Mouse (Mus musculus) midbrain, embryonic 15.5 days (tissue): ENCODE results near the gene Sacs. TPM values are rescaled to one million over a fixed set of nuclear protein-coding genes. Genes with fewer than 3 reads are reported as not detected.
"Not testable (repeated sequence)": the region's sequence is repeated elsewhere in the genome, so short reads cannot be mapped to it uniquely, and the experiment has no call there.

ENCODE experiments used
- ATAC-seq: fragments of 200-750 bp; cut with Nextera tagmentation; replicated peaks from 2 replicates; pipeline ENCODE4 v1.8.0; 2017; ENCODE audit warnings: moderate TSS enrichment
- H3K27ac ChIP-seq: fragments of 300-500 bp; sonication (generic); 2 replicates; pipeline ENCODE4 v1.5.1; 2015; ENCODE audit warnings: mild to moderate bottlenecking, inconsistent platforms
- H3K27me3 ChIP-seq: fragments of 300-500 bp; sonication (generic); replicated peaks from 2 replicates; pipeline ENCODE4 v1.6.1; 2015; ENCODE audit warnings: inconsistent platforms
- H3K36me3 ChIP-seq: fragments of 300-500 bp; sonication (generic); replicated peaks from 2 replicates; pipeline ENCODE4 v1.6.1; 2015; ENCODE audit warnings: inconsistent platforms
- H3K4me1 ChIP-seq: fragments of 300-500 bp; sonication (generic); 2 replicates; pipeline ENCODE4 v1.6.1; 2015; ENCODE audit warnings: inconsistent platforms
- H3K4me2 ChIP-seq: fragments of 300-500 bp; sonication (generic); 2 replicates; pipeline ENCODE4 v1.6.1; 2015; ENCODE audit warnings: inconsistent platforms, mild to moderate bottlenecking, moderate library complexity
- H3K4me3 ChIP-seq: fragments of 300-500 bp; sonication (generic); 2 replicates; pipeline ENCODE4 v1.5.1; 2015; ENCODE audit warnings: mild to moderate bottlenecking, inconsistent platforms
- H3K9ac ChIP-seq: fragments of 300-500 bp; sonication (generic); 2 replicates; pipeline ENCODE4 v1.6.1; 2015; ENCODE audit warnings: mild to moderate bottlenecking, inconsistent platforms
- H3K9me3 ChIP-seq: fragments of 300-500 bp; sonication (generic); 2 replicates; pipeline ENCODE4 v1.6.1; 2016; ENCODE audit warnings: inconsistent platforms
- WGBS: fragments of 180-500 bp; shearing (Covaris S2); methylation state at CpG from one replicate; pipeline ENCODE4 v1.1.7; 2015; ENCODE audit warnings: mixed read lengths; 5-methylcytosine and 5-hydroxymethylcytosine counted together
- polyA plus RNA-seq: library from polyadenylated mRNA; unstranded; fragments of >200 nt; fragmentation: Nextera tagmentation; extraction: Ambion mirVana; gene quantifications from 2 replicates; pipeline ENCODE4 v1.2.1, GENCODE M21; 2015

Gene Sacs
- polyA plus RNA-seq, 1 experiment from 2014 or later, result 8.4 TPM

DNA sequence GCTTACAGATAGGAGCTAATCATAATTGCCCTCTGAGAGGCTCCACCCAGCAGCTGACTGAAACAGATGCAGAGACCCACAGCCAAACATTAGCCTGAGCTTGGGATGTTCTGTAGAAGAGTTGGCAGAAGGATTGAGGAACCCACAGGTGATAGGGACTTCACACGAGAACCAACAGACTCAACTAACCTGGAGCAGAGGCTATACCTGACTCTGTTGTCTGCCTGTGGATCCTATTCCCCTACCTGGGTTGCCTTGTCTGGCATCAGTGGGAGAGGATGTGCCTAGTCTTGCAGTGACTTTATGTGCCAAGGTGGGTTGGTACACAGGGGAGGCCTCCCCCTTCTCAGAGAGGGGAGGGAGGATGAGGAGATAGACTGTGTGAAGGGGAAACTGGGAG, 5.7 kb upstream of the Sacs start:
- Histone ChIP-seq H3K9ac (no peak overlapping the region), H3K27me3 (no peaks in the 10 kb centered on the region), H3K36me3 (no peaks in the 10 kb centered on the region), H3K9me3 (no peaks in the 10 kb centered on the region), H3K27ac (no peak overlapping the region), H3K4me1 (no peaks in the 10 kb centered on the region), H3K4me2 (no peak overlapping the region), H3K4me3 (no peak overlapping the region)
- ATAC-seq, result no peak
- 90% methylated on average over 1 of the region's 1 CpGs for WGBS

- Histone ChIP-seq H3K4me1 (peaks cover 5% of the 10 kb centered on the region), H3K27me3 (no peaks in the 10 kb centered on the region), H3K27ac (no peak overlapping the region), H3K9ac (no peak overlapping the region), H3K36me3 (no peaks in the 10 kb centered on the region), H3K9me3 (no peaks in the 10 kb centered on the region), H3K4me3 (no peak overlapping the region), H3K4me2 (no peak overlapping the region)
- WGBS, result 21% methylated on average over 5 of the region's 5 CpGs
- ATAC-seq, result no peak
These were observed 3.8 kb upstream of the Sacs start for GRCm38 (mm10) chr14:61134381-61135030.

DNA sequence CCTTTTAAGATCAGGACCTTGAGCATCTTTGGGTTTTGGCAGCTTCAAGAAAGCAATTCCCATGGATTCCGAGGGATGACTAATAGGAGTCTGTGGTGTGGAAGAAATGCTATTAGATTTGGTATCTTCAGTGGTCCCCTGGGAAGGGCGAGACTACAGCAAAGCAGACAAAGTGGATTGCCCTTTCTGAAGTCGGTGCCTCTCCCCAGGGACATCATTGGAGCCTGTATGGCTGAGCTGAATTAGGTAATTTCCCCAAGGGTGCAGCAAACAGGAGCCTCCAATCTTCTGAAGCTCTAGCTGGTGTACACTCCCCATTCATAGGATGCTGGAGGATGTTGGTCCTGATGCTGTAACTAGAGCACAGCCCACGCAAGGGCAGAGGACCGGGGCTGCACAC, 847 bp upstream of the Sacs start:
- H3K9ac ChIP-seq, result no peak overlapping the region
- no peak overlapping the region for H3K27ac ChIP-seq
- ATAC-seq, result no peak

DNA sequence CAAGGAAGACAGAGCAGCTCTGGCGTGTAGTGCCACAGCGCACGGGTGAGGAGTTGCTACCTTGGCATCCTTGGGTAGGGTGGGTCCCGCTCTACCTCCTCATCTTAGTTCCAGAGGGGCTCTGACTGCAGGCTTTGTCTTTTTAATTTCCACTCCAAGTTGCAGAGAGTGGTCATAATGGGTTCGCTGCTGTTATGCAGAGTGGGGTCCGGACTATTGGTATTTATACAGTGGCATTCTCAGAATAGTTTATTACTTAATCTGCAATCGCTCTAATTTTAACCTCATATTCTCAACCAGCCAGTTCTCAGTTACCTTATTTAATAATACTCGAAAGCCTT, 440 bp downstream of the Sacs start:
- 18% methylated on average over 8 of the region's 8 CpGs for WGBS
- Histone ChIP-seq H3K9me3 (no peaks in the 10 kb centered on the region), H3K27ac (peak overlapping the region; percentile 80), H3K9ac (peak overlapping the region; percentile 76), H3K4me2 (peak overlapping the region; percentile 69), H3K36me3 (no peaks in the 10 kb centered on the region), H3K27me3 (no peaks in the 10 kb centered on the region), H3K4me3 (peak overlapping the region; percentile 65), H3K4me1 (peaks cover 18% of the 10 kb centered on the region)
- no peak for ATAC-seq

More for the DNA sequence above, 847 bp upstream of the Sacs start:
- Histone ChIP-seq H3K4me3 (no peak overlapping the region), H3K4me1 (peaks cover 9% of the 10 kb centered on the region), H3K27me3 (no peaks in the 10 kb centered on the region), H3K36me3 (no peaks in the 10 kb centered on the region), H3K9me3 (no peaks in the 10 kb centered on the region), H3K4me2 (no peak overlapping the region)
- 67% methylated on average over 5 of the region's 5 CpGs for WGBS

- Histone ChIP-seq H3K9ac (no peak overlapping the region), H3K27me3 (no peaks in the 10 kb centered on the region), H3K9me3 (no peaks in the 10 kb centered on the region), H3K4me1 (peaks cover 18% of the 10 kb centered on the region), H3K4me2 (no peak overlapping the region), H3K27ac (no peak overlapping the region), H3K36me3 (no peaks in the 10 kb centered on the region), H3K4me3 (no peak overlapping the region)
- 62% methylated on average over 8 of the region's 8 CpGs for WGBS
- no peak for ATAC-seq
These were observed 5.1 kb downstream of the Sacs start for GRCm38 (mm10) chr14:61143358-61143757.

DNA sequence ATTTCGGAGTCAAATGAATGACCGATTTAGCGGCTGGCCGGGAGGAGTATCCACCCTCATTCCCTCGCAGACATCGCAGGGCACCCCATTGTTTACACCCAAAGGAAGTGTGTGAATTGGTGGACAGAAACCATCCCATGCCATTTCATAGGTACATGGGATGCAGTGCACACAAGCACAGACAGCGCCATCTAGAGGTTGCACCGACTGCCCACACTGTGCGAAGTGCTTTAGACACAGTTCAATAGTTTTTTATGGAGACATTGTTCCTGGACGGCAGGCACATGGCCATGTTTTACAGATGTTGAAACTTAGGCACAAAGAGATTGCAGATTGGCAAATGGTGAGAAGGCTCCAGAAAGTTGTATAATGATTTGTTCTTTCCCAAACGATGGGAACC, 5.6 kb downstream of the Sacs start:
- 0 out of 2 replicates have a peak, but pooled peaks have one; percentile 45 for ATAC-seq
- 42% methylated on average over 11 of the region's 11 CpGs for WGBS

GRCm38 (mm10) chr14:61150416-61150815, 12.2 kb downstream of the Sacs start:
- not testable (repeated sequence) for H3K4me3 ChIP-seq, H3K9me3 ChIP-seq, H3K27ac ChIP-seq, H3K27me3 ChIP-seq, ATAC-seq, H3K9ac ChIP-seq, H3K4me2 ChIP-seq, H3K36me3 ChIP-seq, H3K4me1 ChIP-seq
- 94% methylated on average over 12 of the region's 13 CpGs for WGBS

More for the DNA sequence above, 5.6 kb downstream of the Sacs start:
- Histone ChIP-seq H3K9me3 (no peaks in the 10 kb centered on the region), H3K9ac (no peak overlapping the region), H3K4me1 (peaks cover 18% of the 10 kb centered on the region), H3K27ac (no peak overlapping the region), H3K27me3 (no peaks in the 10 kb centered on the region), H3K4me3 (no peak overlapping the region), H3K4me2 (no peak overlapping the region), H3K36me3 (no peaks in the 10 kb centered on the region)

DNA sequence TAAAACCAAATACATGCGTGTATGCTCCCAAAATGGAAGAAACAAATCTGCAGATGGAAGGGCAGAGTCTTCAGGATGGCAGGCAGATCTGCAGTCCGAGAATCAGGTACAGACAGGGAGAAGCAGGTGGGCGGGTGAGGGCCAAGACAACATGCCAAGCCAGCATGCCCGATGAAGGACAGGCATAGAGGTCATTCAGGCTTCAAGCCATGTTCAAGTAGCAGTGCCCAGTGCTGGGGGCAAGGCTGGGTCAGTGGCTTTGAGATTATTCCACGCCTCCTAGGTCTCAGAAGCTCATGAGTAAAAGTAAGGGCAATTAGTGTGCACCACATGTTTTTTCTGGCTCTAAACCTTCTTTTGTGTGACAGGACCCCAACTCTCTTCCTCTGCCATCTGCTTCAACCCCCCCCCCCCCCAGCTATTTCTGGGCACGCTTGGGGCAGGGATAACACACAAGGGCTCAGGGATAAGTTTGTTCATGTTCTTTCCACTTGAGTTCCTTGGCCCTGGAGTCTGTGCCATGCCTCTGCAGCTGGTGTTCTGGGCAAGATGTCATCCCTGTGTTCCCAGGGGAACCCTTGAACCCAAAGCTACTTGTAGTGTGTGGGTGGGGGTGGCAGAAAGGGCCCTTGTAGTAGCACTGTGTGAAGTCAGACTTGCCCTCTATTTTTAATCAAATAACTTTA, 16.8 kb downstream of the Sacs start:
- H3K27me3 ChIP-seq, result no peaks in the 10 kb centered on the region
- H3K9me3 ChIP-seq, result no peaks in the 10 kb centered on the region
- ATAC-seq, result no peak
- H3K9ac ChIP-seq, result no peak overlapping the region
- no peak overlapping the region for H3K4me2 ChIP-seq
- no peak overlapping the region for H3K4me3 ChIP-seq
- no peak overlapping the region for H3K27ac ChIP-seq
- no peaks in the 10 kb centered on the region for H3K36me3 ChIP-seq
- no peaks in the 10 kb centered on the region for H3K4me1 ChIP-seq
- 82% methylated on average over 6 of the region's 6 CpGs for WGBS

DNA sequence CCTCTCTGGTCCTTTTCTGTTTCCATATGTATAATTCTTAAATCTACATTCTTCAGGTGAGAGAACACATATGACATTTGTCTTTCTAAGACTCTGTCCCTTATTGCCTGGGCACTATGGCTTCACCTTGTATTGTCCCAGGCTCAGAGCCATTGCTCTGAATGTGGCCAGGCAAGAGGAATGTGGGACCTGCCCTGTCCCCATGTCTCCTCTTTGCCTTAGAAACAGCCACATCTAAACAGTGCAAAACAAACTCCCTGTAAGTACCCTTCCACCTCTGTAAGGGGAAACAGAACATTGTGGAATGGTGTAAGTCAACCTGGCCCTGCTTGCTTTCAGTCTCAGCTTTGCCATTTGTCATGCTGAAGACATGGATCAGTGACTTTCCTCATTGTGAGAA, 17.4 kb downstream of the Sacs start:
- H3K9ac ChIP-seq, result no peak overlapping the region
- no peaks in the 10 kb centered on the region for H3K36me3 ChIP-seq
- H3K27me3 ChIP-seq, result no peaks in the 10 kb centered on the region
- H3K4me2 ChIP-seq, result no peak overlapping the region
- no peak overlapping the region for H3K27ac ChIP-seq
- no peaks in the 10 kb centered on the region for H3K9me3 ChIP-seq
- no peak for ATAC-seq
- no peak overlapping the region for H3K4me3 ChIP-seq
- H3K4me1 ChIP-seq, result 0 out of 2 replicates have a peak, but pooled peaks cover under 1% of the 10 kb centered on the region

GRCm38 (mm10) chr14:61157426-61157825, 19.2 kb downstream of the Sacs start:
- H3K4me3 ChIP-seq, H3K27ac ChIP-seq, H3K4me2 ChIP-seq, H3K9me3 ChIP-seq, H3K36me3 ChIP-seq, ATAC-seq, H3K9ac ChIP-seq, H3K27me3 ChIP-seq: not testable (repeated sequence)
- WGBS, result 81% methylated on average over 7 of the region's 7 CpGs
- peaks cover 13% of the 10 kb centered on the region; the same call in 1 of the 2 replicates for H3K4me1 ChIP-seq

- no peaks in the 10 kb centered on the region for H3K27me3 ChIP-seq
- 58% methylated on average over 1 of the region's 1 CpGs for WGBS
These were observed 22.7 kb downstream of the Sacs start for GRCm38 (mm10) chr14:61160920-61161319.

DNA sequence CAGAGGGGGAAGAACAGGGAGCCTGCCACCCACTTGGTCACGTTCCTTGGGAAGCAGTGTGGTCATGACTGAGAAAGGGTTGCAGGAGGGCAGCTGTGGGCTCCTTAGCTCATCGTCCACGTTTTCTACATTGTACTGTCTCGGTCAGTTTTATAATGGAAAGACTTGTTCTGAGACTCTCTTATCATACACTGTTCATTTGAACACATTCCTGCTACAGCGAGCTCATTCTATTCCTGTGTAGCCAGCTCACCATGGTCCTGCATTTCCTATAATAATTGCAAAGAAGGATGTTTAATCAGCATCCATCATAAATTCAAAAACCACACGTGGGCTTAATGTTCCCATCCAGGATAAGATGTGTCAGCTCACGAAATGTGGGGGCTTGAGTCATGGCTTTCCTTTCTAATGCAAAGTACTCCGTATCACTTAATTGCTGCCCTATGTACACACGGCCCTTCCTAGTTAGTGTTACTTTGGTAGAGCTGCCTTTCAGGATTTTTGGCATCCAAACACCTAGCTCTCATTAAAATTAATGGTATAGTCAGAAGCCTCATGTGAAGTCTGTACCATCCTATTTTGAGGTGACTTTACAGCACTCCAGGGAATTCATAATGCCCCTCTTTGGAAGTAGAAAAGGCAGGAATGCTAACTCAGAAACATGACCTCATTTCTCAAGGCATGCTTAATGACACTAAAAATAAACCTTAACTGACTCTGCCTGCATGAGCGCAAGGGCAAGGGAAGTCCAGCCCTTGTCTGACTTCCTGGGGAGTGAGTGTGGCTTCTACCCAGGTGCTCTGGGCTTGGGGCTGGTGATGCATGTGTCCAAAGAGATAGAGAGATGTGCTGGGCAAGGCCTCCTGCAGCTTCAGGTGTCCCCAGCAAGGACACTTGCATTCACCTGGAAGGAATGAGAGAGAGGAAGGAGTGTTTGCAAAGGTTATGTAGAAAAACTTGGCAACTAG, 23.4 kb downstream of the Sacs start:
- Histone ChIP-seq H3K27me3 (no peaks in the 10 kb centered on the region), H3K9me3 (no peaks in the 10 kb centered on the region), H3K36me3 (no peaks in the 10 kb centered on the region), H3K4me2 (no peak overlapping the region), H3K27ac (no peak overlapping the region), H3K4me3 (no peak overlapping the region), H3K4me1 (peaks cover 13% of the 10 kb centered on the region; the same call in 1 of the 2 replicates), H3K9ac (no peak overlapping the region)
- WGBS, result 78% methylated on average over 10 of the region's 10 CpGs
- no peak; the same call in 1 of the 2 replicates for ATAC-seq

More at GRCm38 (mm10) chr14:61160920-61161319, 22.7 kb downstream of the Sacs start:
- Histone ChIP-seq H3K36me3 (no peaks in the 10 kb centered on the region), H3K4me3 (no peak overlapping the region), H3K27ac (no peak overlapping the region), H3K4me1 (peaks cover 13% of the 10 kb centered on the region; the same call in 1 of the 2 replicates), H3K9me3 (no peaks in the 10 kb centered on the region), H3K4me2 (no peak overlapping the region), H3K9ac (no peak overlapping the region)
- no peak for ATAC-seq
